Mouse (Mus musculus): ENCODE results near the gene Ube2d3.

DNA sequence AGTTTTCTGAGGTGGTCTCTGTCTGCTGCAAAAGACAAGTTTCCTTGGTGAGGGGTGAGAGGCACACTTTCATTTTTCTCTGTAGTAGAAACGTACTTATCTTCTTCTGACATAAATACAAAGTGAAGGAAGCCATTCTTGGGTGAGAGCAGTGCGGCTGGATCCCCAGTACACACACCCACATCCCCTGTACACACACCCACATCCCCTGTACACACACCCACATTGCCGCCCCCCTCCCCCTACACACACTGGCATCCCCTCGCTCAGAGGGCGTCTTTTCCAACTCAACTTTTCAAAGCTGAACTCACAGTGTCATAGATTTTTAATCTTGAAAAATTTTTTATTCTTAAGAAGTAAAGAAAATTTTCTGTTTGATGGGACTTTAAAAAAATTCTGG is 77.3 kb downstream of the Ube2d3 start:
- TF ChIP-seq CTCF (IDR thresholded peaks at IDR 0.05; ENCODE audit: low read depth, low read length) = no peak
- no peak for TF ChIP-seq POLR2A (IDR thresholded peaks at IDR 0.05; ENCODE audit: extremely low read depth, insufficient read depth, low read length)
